Mouse (Mus musculus) layer of hippocampus, postnatal 36 days (tissue): ENCODE results near the gene Ears2. TPM values are rescaled to one million over a fixed set of nuclear protein-coding genes. Genes with fewer than 3 reads are reported as not detected.
"Not testable (repeated sequence)": the region's sequence is repeated elsewhere in the genome, so short reads cannot be mapped to it uniquely, and the experiment has no call there.

Experiments used
- DNase-seq, 2 experiments: peaks; one replicate each; pipeline ENCODE4 v3.0.0; 2022
- total RNA-seq, 2 experiments: library from RNA; stranded (reverse); gene quantifications; 2 replicates each; pipeline ENCODE4 v1.2.3; 2021

Ears2 gene
- total RNA-seq: 10 to 100 TPM in 1 of 2 experiments, 1 to 10 TPM in 1; 9.7 to 10.0 TPM

DNA sequence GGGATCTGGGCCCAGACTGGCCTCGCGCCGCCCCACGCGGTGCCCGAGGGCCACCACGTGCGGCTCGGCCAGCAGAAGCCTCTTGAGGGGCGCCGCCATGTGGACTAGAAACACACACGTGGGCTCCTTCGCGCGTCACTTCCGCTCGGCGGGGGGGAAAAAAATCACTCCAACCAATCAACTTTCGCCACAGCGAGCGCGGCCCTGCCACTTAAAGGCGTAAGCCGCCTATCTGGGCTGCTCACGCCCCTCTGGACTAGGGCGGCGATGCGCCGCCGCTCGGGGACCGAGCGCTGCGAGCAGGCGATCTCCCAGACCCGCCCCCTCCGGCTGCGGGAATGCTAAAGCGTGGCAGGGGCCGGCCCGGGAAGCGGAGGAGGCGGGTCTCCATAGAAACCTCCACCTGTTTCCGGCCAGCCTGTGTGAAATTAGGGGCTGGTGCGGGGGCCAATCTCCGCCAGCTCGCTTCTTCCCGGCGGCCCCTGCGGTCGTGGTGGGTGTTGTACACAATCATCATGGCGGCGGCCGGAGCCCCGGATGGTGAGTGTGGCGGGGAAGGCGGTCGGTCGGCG lies at the start of gene Ears2, which contains the start of gene Ubfd1:
Gene Ears2, minus strand, starts transcription at position 319 of the 572 bp plus-strand sequence.
Gene Ubfd1, plus strand, starts transcription at position 231 of the 572 bp plus-strand sequence.
- DNase-seq: peak; percentile 97 to 98

DNA sequence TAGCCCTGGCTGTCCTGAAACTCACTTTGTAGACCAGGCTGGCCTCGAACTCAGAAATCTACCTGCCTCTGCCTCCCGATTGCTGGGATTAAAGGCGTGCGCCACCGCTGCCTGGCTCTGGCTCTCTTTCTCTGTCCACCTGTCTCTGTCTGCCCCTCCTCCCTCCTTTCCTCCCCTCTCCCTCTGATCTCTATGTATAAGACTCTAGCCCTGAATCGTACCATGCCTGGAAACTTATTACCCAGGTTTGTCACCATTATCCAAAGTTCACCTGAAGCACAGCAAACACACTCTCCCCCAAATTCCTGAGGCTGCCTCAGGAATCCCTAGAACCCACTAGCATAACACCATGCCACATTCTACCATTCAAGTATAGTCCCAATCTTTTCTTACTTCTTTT lies 41.1 kb upstream of the Ears2 start:
- no peak for DNase-seq

DNA sequence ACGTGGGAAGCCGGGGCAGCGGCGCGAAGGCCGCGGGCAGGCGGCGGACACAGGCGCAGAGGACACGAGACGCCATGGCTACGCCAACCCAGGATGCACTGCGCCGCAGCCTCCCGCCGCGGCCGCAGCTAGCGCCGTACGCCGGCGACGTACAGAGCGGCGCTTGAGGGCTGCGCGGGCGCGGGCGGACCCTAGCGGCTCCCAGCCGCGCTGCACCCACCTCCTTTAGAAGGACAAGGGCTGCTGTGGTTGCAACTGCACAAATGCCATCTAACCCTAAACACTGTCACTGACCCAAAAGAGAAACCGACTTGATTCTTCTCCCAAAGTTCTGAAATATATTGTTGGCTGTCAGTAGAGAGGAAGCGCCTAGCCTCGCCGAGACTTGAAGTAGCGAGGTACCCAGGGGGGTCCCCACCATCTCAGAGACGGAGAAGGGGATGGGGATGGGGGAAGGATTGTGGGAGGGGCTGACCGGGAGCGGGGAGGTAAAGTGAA lies 34.7 kb upstream of the Ears2 start, which contains the start of gene Ndufab1:
Gene Ndufab1, minus strand, starts transcription at position 140 of the 498 bp plus-strand sequence.
- DNase-seq: peak; percentile 84 to 85

DNA sequence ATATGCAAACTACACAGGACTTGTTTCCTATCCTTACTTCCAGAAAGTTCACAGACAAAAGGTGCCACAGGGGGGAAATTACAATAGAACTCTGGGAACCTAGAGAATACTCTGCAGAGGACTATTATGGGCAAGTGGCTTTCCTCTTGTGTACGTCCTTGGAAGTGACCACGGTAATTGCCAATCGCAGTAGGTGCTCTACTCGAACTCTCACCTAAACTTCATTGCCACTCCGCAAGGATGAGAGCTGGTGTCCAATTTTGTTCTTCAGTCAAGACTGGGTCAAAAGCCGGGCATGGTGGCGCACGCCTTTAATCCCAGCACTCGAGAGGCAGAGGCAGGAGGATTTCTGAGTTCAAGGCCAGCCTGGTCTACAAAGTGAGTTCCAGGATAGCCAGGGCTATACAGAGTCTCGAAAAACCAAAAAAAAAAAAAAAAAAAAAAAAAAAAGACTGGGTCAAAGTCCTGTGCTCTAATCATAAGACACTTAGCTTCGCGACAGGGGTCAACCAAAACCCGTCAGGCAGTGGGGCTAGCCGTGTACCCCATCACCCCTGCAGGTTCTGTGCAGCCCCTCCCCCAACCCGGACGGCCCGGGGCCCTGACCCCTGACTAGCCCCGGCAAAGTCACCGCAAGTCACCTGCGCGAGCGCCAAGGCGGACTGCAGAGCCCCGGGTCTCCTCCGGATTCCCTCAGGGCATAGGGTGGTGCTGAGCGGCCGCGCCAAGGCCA lies 34.1 kb upstream of the Ears2 start:
- DNase-seq: not testable (repeated sequence)

DNA sequence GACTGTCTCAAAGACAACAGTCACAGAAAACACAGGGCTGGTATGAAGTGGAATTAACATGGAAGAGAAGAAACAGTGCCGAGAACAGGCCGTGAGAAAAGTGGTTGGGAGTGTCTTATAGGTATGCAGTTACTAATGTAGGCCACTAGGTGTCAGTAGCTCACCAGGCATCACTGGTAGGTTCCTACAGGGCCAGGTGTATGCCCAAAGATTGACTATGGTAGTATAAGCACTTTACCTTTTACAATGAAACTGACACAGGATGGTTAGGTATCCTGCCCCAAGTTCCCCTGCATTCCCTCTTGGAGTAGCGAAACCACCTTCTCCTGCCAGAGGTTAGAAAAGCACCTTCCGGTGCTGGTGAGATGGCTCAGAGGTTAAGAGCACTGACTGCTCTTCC lies 32.2 kb upstream of the Ears2 start:
- peak in 1 of 2 experiments; percentile 27 for DNase-seq

DNA sequence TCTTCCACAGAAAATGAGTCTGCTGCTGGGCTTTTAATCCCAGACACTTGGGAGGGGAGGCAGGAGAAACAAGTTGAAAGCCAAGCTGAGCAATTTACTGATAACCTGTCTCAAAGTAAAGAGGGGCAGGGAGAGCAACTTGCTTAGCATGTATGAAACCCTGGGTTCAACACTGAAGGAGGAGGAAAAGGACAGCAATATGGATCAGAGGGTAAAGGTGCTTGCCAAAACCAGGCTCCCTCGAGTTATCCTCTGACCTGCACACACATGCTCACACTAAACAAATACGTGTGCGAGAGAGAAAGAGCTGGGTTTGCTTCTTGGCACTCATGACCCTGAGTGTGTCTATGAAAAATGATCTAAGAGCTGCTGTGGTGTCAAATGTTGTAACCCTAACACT lies 30.9 kb upstream of the Ears2 start:
- no peak for DNase-seq

DNA sequence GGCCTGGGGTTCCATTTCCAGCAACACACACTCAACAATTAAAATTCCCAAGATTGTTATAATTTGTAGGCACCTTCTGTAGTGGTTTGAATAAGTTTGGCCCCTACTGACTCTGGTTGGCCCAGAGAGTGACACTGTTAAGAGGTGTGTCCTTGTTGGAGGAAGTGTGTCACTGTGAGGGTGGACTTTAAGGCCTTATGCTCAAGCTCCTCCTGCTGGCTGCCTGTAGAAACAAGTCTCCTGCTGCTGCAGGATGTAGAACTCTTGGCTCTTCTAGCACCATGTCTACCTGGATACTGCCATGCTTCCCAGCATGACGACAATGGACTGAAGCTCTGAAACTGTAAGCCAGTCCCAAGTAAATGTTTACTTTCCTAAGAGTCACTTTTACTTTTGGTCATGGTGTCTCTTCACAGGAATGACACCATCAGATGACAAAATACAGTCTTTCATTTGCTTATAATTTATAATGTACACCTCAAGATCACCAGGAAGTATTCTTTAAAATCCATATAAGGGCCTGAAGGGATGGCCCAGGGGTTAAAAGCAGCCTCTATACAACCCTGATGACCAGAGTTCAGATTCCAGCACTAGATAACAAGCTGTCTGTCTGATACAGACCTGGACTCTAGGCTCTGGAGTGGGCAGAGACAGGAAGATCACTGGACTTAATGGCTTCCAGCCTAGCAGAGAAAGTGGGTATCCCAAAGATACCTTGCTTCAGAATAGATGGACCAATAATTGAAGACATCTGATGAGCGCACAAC lies 27.7 kb upstream of the Ears2 start:
- no peak for DNase-seq

DNA sequence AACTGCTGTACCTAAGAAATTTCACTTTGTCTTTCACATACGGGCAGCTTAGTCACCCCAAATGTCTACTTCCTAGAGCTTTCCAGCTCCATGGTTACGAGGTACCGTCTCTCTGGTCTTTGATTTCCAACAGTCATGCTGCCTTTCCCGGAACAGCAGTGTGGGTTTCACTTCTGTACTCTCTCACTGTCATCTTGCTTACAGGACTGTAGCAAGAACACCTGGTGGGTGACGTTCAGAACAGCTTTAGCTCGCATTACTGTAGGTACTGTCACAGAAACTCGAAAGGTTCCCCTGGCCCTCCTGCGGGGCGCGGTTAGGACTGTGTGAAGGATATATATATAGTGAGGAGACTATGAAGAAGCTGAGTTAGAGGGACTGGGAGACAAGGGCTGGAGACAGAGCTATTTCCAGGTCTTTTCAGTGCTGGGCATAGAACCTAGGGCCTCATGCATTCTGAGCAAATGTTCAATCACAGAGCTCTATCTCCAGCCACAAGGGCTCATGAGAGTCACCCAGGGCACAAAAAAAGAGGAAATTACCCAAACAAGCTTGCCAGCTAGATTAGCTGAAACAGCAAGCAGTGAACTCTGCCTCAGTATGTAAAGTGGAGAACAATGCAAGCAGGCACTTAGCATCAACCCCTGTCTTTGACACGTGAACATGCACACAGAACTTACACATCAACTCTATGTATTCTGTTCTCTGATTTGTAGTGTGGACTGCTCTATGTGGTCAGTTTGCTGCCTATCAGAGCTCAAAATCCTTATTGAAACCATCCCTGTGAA lies 20.3 kb upstream of the Ears2 start:
- no peak for DNase-seq

DNA sequence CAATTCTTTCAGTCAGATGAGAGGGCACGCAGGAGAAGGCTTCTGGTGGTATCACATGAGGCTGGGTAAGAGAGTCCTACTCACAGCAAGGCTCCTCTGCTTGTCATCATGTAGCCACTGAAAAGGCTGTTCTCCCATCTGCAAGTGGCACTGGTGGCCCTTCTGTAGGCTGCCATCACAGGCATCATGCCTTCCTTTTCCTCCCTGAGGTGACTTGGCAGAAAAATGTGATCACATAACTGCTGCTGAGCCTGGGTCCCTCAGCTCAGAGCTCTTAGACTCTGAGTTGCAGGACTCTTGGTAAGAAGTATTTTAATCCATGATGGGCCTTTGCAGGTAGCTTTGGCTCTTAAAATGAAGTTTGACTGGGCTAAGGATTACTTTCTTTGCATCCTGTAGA lies 14.0 kb upstream of the Ears2 start:
- no peak for DNase-seq

DNA sequence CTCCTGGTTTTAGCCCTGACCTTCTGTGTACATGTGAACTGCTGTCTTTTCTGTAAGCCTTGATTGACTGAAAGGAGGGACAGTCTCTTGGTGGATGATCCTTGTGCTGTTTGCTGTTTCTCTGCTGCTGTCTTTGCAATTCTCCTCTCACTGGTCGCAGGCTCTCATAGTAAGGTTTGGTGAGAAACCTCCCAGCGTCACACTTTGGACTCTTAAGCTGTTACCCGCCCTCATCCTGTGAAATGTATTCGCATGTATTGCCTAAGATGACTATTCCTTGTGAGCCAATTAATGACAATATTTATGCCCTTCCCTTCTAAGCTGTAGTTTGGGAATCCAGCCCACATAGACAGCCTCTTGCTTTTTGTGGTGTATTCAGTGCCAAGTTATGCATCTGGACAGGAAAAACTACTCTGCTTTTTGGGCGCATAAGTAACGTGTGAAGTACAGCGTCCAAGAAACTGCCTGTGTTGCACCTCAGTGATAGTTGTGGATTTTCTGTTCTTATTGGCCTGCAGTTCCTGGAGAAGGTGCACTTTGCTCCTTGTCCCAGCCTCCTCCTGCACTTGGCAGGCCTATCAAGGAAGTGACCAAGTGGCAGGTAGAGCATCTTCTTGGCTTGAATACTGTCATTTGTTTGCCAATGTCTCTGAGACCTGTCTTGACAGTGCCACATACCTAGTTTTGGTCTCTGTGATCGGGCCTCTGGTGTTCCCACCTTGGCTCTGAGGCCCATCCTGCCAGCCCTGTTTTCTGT lies 12.9 kb upstream of the Ears2 start:
- no peak for DNase-seq

DNA sequence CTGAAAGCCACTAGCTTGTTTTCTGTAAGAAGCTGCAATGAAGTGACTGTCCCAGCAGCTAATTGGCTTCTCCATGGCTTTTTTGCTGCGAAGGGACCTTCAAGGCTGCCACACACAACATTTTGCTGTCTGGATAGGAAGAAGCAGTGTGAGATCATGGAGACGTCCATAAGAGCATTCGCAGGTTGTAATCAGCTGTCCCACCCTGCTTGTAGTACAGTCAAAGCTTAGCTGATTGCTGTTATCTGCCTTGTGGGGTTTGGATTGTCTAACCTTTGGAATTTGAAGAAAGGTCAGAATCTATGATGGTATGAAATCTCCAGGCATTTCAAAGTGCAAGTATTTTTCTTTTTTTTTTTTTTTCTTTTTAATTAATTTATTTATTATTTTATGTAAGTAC lies 7.3 kb upstream of the Ears2 start:
- no peak for DNase-seq

DNA sequence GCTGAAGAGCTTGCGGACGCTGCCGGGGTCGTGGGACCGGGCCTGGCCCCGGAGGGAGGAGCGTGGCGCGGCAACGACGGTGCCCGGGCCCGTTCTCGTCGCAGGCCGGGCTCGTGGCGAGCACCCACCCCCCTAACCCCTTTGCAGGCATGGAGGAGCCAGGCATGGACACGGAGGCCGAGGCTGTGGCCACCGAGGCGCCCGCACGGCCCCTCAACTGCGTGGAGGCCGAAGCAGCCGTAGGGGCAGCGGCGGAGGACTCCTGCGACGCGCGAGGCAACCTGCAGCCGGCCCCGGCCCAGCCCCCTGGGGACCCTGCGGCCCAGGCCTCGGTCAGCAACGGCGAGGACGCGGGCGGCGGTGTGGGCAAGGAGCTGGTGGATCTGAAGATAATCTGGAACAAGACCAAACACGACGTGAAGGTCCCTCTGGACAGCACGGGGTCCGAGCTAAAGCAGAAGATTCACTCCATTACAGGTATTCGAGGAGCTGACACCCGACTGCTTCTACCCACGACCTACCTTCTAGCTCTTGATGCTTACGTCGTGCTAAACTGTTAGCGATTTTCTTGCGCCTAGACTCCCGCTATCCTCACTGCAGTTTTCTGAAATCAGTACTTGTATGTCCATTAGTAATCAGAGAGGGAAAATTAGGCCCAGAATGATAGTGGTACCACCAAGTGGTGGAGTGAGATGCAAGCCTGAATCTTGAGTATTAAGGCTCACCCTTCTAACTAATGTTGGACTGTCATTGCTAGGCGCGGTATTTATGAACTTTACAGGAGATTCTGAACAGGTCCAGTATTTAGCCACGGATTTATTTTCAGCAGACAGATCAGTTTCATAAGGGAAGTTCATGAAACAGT lies 686 bp upstream of the Ears2 start:
- DNase-seq: peak in 1 of 2 experiments; percentile 23

DNA sequence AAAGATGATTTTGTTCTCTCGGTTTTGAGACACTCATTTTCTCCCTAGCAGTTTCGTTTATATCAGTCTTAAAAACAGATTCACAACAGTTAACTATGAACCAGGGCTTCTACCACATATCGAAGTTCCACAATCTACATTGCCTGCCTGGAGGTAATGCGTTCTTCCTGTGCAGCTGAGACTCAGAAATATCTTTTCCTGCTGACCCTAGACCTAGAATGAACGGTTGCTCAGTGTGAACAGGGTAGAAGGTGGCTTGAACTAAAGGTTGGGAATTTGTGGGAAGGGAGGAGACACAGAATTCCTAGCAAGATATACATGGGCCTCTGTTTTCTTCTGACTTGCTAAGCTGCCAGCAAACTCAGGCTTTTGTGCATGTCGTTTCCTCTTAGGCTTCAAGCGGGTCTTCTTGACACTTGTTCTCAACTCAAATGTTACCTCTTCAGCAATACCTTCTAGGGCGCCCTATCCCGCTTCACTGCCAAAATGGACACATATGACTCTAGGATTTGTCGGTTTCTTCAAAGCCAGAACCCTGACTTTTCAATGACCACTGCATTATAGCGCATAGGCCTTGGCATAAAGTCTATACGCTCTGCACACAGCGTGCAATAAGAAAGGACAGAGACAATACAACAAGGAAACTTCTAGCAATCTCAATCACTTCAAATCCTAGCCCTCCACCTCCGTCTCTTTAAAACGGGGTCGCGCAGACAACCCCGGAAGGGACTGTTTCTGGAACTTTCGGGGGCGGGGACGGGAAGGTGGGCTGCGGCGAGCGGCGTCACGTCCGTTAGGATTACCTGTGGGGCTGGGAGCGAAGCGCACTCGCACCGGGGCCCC lies 740 bp downstream of the Ears2 start:
- peak in 1 of 2 experiments; percentile 25 for DNase-seq

DNA sequence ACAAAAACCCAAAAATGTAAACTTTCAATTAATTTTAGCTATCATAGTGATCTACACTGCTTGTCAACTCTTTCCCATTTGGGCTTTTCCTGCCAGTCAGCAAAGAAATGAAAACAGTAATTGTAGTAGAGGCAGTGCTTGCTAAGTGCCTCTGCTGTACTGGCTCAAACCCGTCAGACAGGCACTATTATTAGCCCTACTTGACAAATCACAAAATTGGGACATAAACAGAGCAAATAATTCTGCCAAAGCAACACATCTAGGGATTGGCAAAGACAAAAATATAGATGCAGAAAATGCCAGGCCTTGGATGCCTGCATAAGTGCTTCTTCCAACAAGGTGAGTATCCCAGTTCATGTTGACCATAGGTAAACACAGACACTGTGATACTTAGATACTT lies 1.4 kb downstream of the Ears2 start:
- DNase-seq: no peak

DNA sequence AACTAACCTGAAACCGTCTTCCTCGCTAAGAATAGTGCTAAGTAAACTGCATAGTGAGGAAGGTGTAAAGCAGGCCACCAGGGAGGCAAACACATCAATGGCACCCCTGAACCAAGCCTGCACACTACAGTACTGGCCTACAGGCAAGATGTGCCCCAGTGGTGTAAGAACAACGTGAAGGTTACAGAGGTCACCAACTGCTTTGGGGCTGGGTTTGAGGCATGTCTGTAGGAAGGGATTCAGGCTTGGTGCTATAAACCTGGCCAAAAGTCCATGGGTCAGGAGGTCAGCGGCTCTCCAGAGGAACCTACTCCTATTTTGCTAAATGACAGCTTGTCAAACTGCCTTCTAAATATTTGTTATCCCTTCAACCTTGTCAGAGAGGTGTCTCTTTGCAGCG lies 10.4 kb downstream of the Ears2 start:
- no peak for DNase-seq

DNA sequence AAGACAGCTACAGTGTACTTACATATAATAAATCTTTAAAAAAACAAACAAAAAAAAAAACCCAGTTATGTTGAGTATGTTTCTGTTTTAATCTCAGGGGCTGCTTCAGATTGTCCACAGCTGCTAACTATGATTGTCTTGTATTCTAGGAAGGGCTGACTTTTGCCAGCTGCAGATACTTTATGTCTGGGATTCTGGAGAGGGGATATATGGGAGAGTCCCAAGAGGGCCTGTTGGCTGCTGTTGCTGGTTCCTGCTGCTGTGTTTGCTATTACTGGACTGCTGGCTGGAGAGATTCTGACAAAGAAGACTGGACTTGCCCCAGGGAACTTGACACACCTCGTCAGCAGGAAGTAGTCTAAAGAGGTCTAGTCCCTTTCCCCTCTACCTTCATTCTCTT lies 16.2 kb downstream of the Ears2 start:
- DNase-seq: no peak

DNA sequence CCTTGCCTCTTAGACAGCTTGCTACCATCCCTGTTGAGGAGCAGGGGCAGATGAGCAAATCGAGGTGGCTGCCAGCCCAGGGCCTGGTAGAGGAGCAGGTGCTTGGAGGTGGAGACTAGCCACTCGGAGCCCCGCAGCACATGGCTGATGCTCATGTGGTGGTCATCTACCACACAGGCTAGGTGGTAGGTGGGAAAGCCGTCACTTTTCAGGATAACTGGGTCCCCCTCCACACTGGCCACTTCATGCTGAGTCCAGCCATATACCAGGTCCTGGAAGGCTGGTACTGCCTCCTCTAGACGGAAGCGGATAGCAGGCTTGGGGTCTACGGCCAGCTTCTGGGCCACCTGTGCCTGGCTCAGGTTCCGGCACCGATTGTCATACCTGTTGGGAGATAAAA lies 18.9 kb downstream of the Ears2 start:
- no peak for DNase-seq

DNA sequence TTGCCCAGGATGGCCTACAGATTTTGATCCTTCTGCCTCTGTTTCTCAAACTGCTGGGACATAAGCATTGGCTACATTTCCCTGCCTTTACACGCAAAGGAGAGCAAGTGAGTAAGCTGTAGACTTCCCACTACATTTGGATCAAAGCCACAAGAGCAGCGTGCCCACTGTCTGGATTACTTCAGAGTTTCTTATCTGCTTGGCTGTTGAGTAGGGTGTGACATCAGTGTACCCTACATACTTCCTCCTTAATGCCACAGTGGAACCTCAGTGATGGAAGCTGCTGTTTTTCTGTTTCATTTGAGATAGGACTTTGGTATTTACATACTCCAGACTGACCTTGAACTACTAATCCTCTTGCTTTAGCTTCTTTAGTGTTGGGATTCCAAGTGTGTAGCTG lies 20.2 kb downstream of the Ears2 start:
- no peak for DNase-seq

DNA sequence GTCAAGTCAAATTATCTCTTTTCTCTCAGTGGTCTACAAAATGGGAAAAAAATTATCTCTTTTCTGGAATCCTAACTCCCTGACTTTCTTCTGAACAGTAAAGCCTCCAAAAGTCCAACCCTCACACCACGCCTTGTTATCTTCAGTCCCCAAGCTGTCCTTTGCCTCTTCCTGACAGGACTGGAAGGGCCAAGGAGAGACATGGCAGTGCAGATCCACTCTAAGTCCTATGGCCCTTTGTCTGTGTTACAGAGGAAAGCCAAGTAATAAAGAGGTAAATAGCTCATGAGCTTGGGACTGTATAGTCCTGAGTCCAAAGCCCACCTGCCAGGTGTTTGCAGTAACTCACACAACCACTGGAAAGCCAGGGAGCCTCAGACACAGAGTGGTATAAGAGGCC lies 21.4 kb downstream of the Ears2 start:
- DNase-seq: no peak
